ENCODE assay signal across 10 mouse cellular contexts in genomic region chr17:46519971-46520370, GRCm38 (mm10). TPM values are rescaled to one million over a fixed set of nuclear protein-coding genes. Genes with fewer than 3 reads are reported as not detected.
DNase-seq lines count a peak whose midpoint lies in the region; ATAC-seq and TF ChIP-seq lines count a peak whose summit lies in the region.
"Had no signal": no experiment of that assay in that cellular context is flagged by ENCODE, and none has a peak within 500 bp of the region (broad histone marks: within the 10 kb centered on the region; RNA-seq: fewer than 3 reads in every experiment).

No protein-coding gene starts in this region.

- H3K9me3 ChIP-seq in heart, embryonic 11.5 days (replicated peaks; ENCODE audit: control insufficient read depth, low read length): no peaks in the 10 kb centered on the region
- no peaks in the 10 kb centered on the region for H3K9me3 ChIP-seq in lung, embryonic 16.5 days (ENCODE audit: control insufficient read depth, low read length)
- no peaks in the 10 kb centered on the region for H3K9me3 ChIP-seq in hindbrain, postnatal 0 days (ENCODE audit: low read length)
- H3K9me3 ChIP-seq in midbrain, postnatal 0 days (ENCODE audit: low read length): no peaks in the 10 kb centered on the region

- peaks cover 15% of the 10 kb centered on the region; the same call in 1 of the 2 replicates for H3K27me3 ChIP-seq in heart, embryonic 11.5 days (ENCODE audit: control insufficient read depth, insufficient read depth, low read length)
- peaks cover 6% of the 10 kb centered on the region; the same call in 1 of the 2 replicates for H3K27me3 ChIP-seq in lung, embryonic 16.5 days (ENCODE audit: control insufficient read depth, insufficient read depth, low read depth, low read length)
- H3K27me3 ChIP-seq in hindbrain, postnatal 0 days (ENCODE audit: insufficient read depth, low read length): no peaks in the 10 kb centered on the region
- no peaks in the 10 kb centered on the region for H3K27me3 ChIP-seq in midbrain, postnatal 0 days (ENCODE audit: insufficient read depth, low read length)

- TF ChIP-seq CTCF in hindbrain, postnatal 0 days (IDR thresholded peaks at IDR 0.05; ENCODE audit: low read depth): no peak
- TF ChIP-seq CTCF in midbrain, postnatal 0 days (IDR thresholded peaks at IDR 0.05): no peak

- DNase-seq in heart, postnatal 10 days: no peak
- DNase-seq in lung, postnatal 25 days (ENCODE audit: low spot score): no peak
- DNase-seq in hindbrain, postnatal 0 days (ENCODE audit: low spot score): no peak
- DNase-seq in midbrain, postnatal 0 days (ENCODE audit: low spot score): no peak
- no peak for DNase-seq in thymus, adult 18-20 months
- DNase-seq in adrenal gland, postnatal 14 days: no peak
- DNase-seq: kidney, postnatal 25 days; right cerebral cortex, postnatal 4 days had no signal

- intact Hi-C loops in heart, postnatal 10 days (cut with DNase I): loop anchor here (5.0 kb wide), 1 partner anchor 207 kb away; the partner anchor contains the start of gene Gnmt

- H3K4me3 ChIP-seq in heart, embryonic 11.5 days (ENCODE audit: low read depth, low read length): peak overlapping the region; percentile 27
- H3K4me3 ChIP-seq in lung, embryonic 16.5 days (ENCODE audit: low read length): peak overlapping the region; percentile 36
- no peak overlapping the region for H3K4me3 ChIP-seq in hindbrain, postnatal 0 days (ENCODE audit: low read length)
- H3K4me3 ChIP-seq in midbrain, postnatal 0 days (ENCODE audit: low read depth, low read length): no peak overlapping the region

- ATAC-seq in heart, embryonic 11.5 days (replicated peaks; ENCODE audit: insufficient number of reproducible peaks, low FRiP score, low TSS enrichment): 0 out of 2 replicates have a peak, but pooled peaks have one; percentile 20
- ATAC-seq in lung, embryonic 16.5 days (ENCODE audit: low read depth): no peak
- no peak for ATAC-seq in hindbrain, postnatal 0 days
- 0 out of 2 replicates have a peak, but pooled peaks have one; percentile 21 for ATAC-seq in midbrain, postnatal 0 days (ENCODE audit: low FRiP score)

- no peak overlapping the region for H3K27ac ChIP-seq in heart, embryonic 11.5 days (ENCODE audit: low read depth, low read length)
- H3K27ac ChIP-seq in lung, embryonic 16.5 days (ENCODE audit: low read length): no peak overlapping the region
- H3K27ac ChIP-seq in hindbrain, postnatal 0 days: no peak overlapping the region
- no peak overlapping the region for H3K27ac ChIP-seq in midbrain, postnatal 0 days (ENCODE audit: low read depth, low read length)

- H3K36me3 ChIP-seq in heart, embryonic 11.5 days (ENCODE audit: control insufficient read depth, insufficient read depth, low read length): no peaks in the 10 kb centered on the region
- no peaks in the 10 kb centered on the region for H3K36me3 ChIP-seq in lung, embryonic 16.5 days (ENCODE audit: control insufficient read depth, insufficient read depth, low read length)
- H3K36me3 ChIP-seq in hindbrain, postnatal 0 days (ENCODE audit: insufficient read depth, low read length): peaks cover 9% of the 10 kb centered on the region
- H3K36me3 ChIP-seq in midbrain, postnatal 0 days (ENCODE audit: insufficient read depth, low read length): peaks cover 37% of the 10 kb centered on the region

- H3K4me1 ChIP-seq in heart, embryonic 11.5 days (ENCODE audit: control insufficient read depth, insufficient read depth, low read length): peaks cover 19% of the 10 kb centered on the region
- H3K4me1 ChIP-seq in lung, embryonic 16.5 days (replicated peaks; ENCODE audit: control insufficient read depth, insufficient read depth, low read length): peaks cover 6% of the 10 kb centered on the region; the same call in 1 of the 2 replicates
- no peaks in the 10 kb centered on the region for H3K4me1 ChIP-seq in hindbrain, postnatal 0 days (ENCODE audit: insufficient read depth, low read length)
- no peaks in the 10 kb centered on the region for H3K4me1 ChIP-seq in midbrain, postnatal 0 days (ENCODE audit: insufficient read depth, low read length)

- 47% methylated on average over 10 of the region's 10 CpGs for WGBS in heart, embryonic 11.5 days (ENCODE audit: insufficient replicate concordance)
- WGBS in lung, embryonic 16.5 days: 65% methylated on average over 10 of the region's 10 CpGs
- WGBS in hindbrain, postnatal 0 days: 60% methylated on average over 10 of the region's 10 CpGs
- WGBS in midbrain, postnatal 0 days: 65% methylated on average over 10 of the region's 10 CpGs

- H3K4me2 ChIP-seq in heart, embryonic 11.5 days: peak overlapping the region; percentile 63
- peak overlapping the region; percentile 48 for H3K4me2 ChIP-seq in lung, embryonic 16.5 days (ENCODE audit: low read depth, low read length)
- 0 out of 2 replicates have a peak overlapping the region, but pooled peaks have one; percentile 8 for H3K4me2 ChIP-seq in hindbrain, postnatal 0 days (ENCODE audit: low read depth, low read length)
- no peak overlapping the region for H3K4me2 ChIP-seq in midbrain, postnatal 0 days (ENCODE audit: low read depth, low read length, poor library complexity, severe bottlenecking)

- peak overlapping the region; percentile 58; the same call in 1 of the 2 replicates for H3K9ac ChIP-seq in heart, embryonic 11.5 days (ENCODE audit: low read depth, low read length)
- H3K9ac ChIP-seq in lung, embryonic 16.5 days (ENCODE audit: low read length): peak overlapping the region; percentile 55
- H3K9ac ChIP-seq in hindbrain, postnatal 0 days (replicated peaks; ENCODE audit: low read length): no peak overlapping the region
- no peak overlapping the region for H3K9ac ChIP-seq in midbrain, postnatal 0 days (replicated peaks; ENCODE audit: low read length, poor library complexity, severe bottlenecking)

RNA-seq across cellular contexts. Expression of gene Dnph1, which starts 23.5 kb away (rescaled TPM):
- 27.9 and 28.4 TPM in 2 replicates for polyA plus RNA-seq in heart, embryonic 11.5 days (2014; fragmentation: Nextera tagmentation; extraction: Ambion mirVana)
- total RNA-seq in heart, postnatal 10 days (2021): 1 to 10 TPM; 3.7 to 4.0 TPM
- polyA plus RNA-seq in lung, embryonic 16.5 days (2015; fragmentation: Nextera tagmentation; extraction: Ambion mirVana): 33.4 and 37.2 TPM in 2 replicates
- total RNA-seq in hindbrain, postnatal 0 days (2014; rRNA removed): 8.9 and 9.9 TPM in 2 replicates
- polyA plus RNA-seq in hindbrain, postnatal 0 days (2015; fragmentation: Nextera tagmentation; extraction: Ambion mirVana): 19.2 and 23.4 TPM in 2 replicates
- 4.0 and 4.1 TPM in 2 replicates for total RNA-seq in midbrain, postnatal 0 days (2014; rRNA removed)
- polyA plus RNA-seq in midbrain, postnatal 0 days (2015; fragmentation: Nextera tagmentation; extraction: Ambion mirVana): 10.2 and 10.4 TPM in 2 replicates
- 5.3 and 7.8 TPM in 2 replicates for total RNA-seq in adrenal gland, postnatal 14 days (2021)

RNA-seq across cellular contexts. Expression of gene Cul9, which starts 26.2 kb away (rescaled TPM):
- polyA plus RNA-seq in heart, embryonic 11.5 days (2014; fragmentation: Nextera tagmentation; extraction: Ambion mirVana): 2.5 and 4.4 TPM in 2 replicates
- 10 to 100 TPM; 13.8 to 18.8 TPM for total RNA-seq in heart, postnatal 10 days (2021)
- polyA plus RNA-seq in lung, embryonic 16.5 days (2015; fragmentation: Nextera tagmentation; extraction: Ambion mirVana): 4.0 and 4.1 TPM in 2 replicates
- 55.3 and 58.2 TPM in 2 replicates for total RNA-seq in hindbrain, postnatal 0 days (2014; rRNA removed)
- 12.2 and 14.4 TPM in 2 replicates for polyA plus RNA-seq in hindbrain, postnatal 0 days (2015; fragmentation: Nextera tagmentation; extraction: Ambion mirVana)
- total RNA-seq in midbrain, postnatal 0 days (2014; rRNA removed): 53.8 and 70.9 TPM in 2 replicates
- polyA plus RNA-seq in midbrain, postnatal 0 days (2015; fragmentation: Nextera tagmentation; extraction: Ambion mirVana): 13.6 and 16.7 TPM in 2 replicates
- 17.1 and 20.7 TPM in 2 replicates for total RNA-seq in adrenal gland, postnatal 14 days (2021)

RNA-seq across cellular contexts. Expression of gene Ttbk1, which starts 32.5 kb away (rescaled TPM):
- polyA plus RNA-seq in heart, embryonic 11.5 days (2014; fragmentation: Nextera tagmentation; extraction: Ambion mirVana): 0.04 and 0.07 TPM in 2 replicates
- under 1 TPM; 0.40 to 0.48 TPM for total RNA-seq in heart, postnatal 10 days (2021)
- polyA plus RNA-seq in lung, embryonic 16.5 days (2015; fragmentation: Nextera tagmentation; extraction: Ambion mirVana): 0.03 and 0.05 TPM in 2 replicates
- total RNA-seq in hindbrain, postnatal 0 days (2014; rRNA removed): 46.5 and 53.4 TPM in 2 replicates
- polyA plus RNA-seq in hindbrain, postnatal 0 days (2015; fragmentation: Nextera tagmentation; extraction: Ambion mirVana): 6.3 and 6.5 TPM in 2 replicates
- 46.8 and 50.1 TPM in 2 replicates for total RNA-seq in midbrain, postnatal 0 days (2014; rRNA removed)
- 5.4 and 6.1 TPM in 2 replicates for polyA plus RNA-seq in midbrain, postnatal 0 days (2015; fragmentation: Nextera tagmentation; extraction: Ambion mirVana)
- 0.78 and 1.4 TPM in 2 replicates for total RNA-seq in adrenal gland, postnatal 14 days (2021)

RNA-seq across cellular contexts. Expression of gene Srf, which starts 36.0 kb away (rescaled TPM):
- 14.6 and 15.0 TPM in 2 replicates for polyA plus RNA-seq in heart, embryonic 11.5 days (2014; fragmentation: Nextera tagmentation; extraction: Ambion mirVana)
- total RNA-seq in heart, postnatal 10 days (2021): 100 to 1,000 TPM; 129 to 134 TPM
- 6.1 and 6.5 TPM in 2 replicates for polyA plus RNA-seq in lung, embryonic 16.5 days (2015; fragmentation: Nextera tagmentation; extraction: Ambion mirVana)
- total RNA-seq in hindbrain, postnatal 0 days (2014; rRNA removed): 67.0 and 67.3 TPM in 2 replicates
- 3.0 and 3.8 TPM in 2 replicates for polyA plus RNA-seq in hindbrain, postnatal 0 days (2015; fragmentation: Nextera tagmentation; extraction: Ambion mirVana)
- 45.8 and 69.0 TPM in 2 replicates for total RNA-seq in midbrain, postnatal 0 days (2014; rRNA removed)
- 2.6 and 3.3 TPM in 2 replicates for polyA plus RNA-seq in midbrain, postnatal 0 days (2015; fragmentation: Nextera tagmentation; extraction: Ambion mirVana)
- 38.4 and 39.2 TPM in 2 replicates for total RNA-seq in adrenal gland, postnatal 14 days (2021)

Comparison
In these comparisons a context has a peak if more than half of its experiments do, and no peak if none do; other contexts are left out.
1. ATAC-seq: peak in heart, embryonic 11.5 days (single experiment) and midbrain, postnatal 0 days (single experiment); none in lung, embryonic 16.5 days (single experiment) and hindbrain, postnatal 0 days (single experiment).
2. H3K4me3 ChIP-seq: peak in heart, embryonic 11.5 days (single experiment) and lung, embryonic 16.5 days (single experiment); none in hindbrain, postnatal 0 days (single experiment) and midbrain, postnatal 0 days (single experiment).
3. H3K9ac ChIP-seq: peak in heart, embryonic 11.5 days (single experiment) and lung, embryonic 16.5 days (single experiment); none in hindbrain, postnatal 0 days (single experiment) and midbrain, postnatal 0 days (single experiment).
4. RNA of gene Ttbk1, which starts 32.5 kb away (total RNA-seq): 46.8 to 50.1 TPM in midbrain, postnatal 0 days and 46.5 to 53.4 TPM in hindbrain, postnatal 0 days; 0.78 to 1.4 TPM in adrenal gland, postnatal 14 days and 0.40 to 0.48 TPM in heart, postnatal 10 days; every median in the first group is over 10 times any median in the second.